Mouse (Mus musculus): ENCODE measurements around the gene Fam205c. TPM values are rescaled to one million over a fixed set of nuclear protein-coding genes. Genes with fewer than 3 reads are reported as not detected.

The Fam205c gene
- polyA plus RNA-seq (2015; fragmentation: Nextera tagmentation; extraction: Ambion mirVana) = 1.7 and 2.3 TPM in 2 replicates

DNA sequence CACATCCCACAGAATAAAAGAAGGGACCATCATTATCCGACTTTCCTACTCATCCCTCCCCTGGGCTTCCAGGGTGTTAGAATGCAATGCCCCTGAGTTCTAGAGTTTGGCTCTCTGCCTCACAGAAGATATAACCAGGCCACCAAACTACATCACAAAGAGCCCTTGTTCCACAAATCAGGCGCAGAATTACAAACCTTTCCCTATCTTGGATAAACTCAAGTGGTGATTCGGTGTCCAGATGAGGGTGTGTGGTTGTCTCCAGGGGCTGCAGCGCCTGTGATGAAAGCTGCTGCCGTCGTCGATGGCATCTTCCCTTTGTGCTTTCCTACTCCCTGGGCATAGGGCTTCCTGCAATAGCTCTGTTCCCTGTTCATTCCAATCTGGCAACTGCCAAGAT lies at the start of gene Fam205c:
Gene Fam205c, minus strand, starts transcription at position 101 of the 400 bp plus-strand sequence.
- ATAC-seq (ENCODE audit: low FRiP score) = no peak
- H3K4me2 ChIP-seq = no peak within 1 kb of the TSS

DNA sequence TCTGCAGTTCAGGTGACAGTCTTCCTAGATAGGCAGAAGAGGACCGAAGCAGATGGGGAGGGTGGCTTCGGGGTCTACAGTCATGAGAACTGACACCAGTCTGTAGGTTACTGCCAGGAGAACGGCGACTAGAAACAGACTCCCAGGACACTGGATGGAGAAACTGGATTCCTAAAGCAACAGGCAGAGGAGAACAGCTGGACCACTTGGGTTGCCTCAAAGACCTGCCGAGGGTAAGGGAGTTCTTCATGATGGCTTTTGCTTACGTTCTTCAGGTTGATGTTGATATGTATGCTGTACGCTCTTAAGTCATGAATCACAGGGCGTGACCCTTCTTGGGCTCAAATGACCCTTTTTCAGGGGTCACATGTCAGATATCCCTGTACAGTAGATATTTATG lies 48.4 kb upstream of the Fam205c start:
- H3K4me2 ChIP-seq = peak overlapping the region; percentile 6; the same call in 1 of the 2 replicates
- H3K9ac ChIP-seq = no peak overlapping the region
- H3K9me3 ChIP-seq = no peaks in the 10 kb centered on the region
- ATAC-seq (ENCODE audit: low FRiP score) = no peak
- WGBS = 92% methylated on average over 8 of the region's 8 CpGs
- no peak overlapping the region for H3K4me3 ChIP-seq
- no peak overlapping the region; the same call in 1 of the 2 replicates for H3K27ac ChIP-seq
- H3K36me3 ChIP-seq = no peaks in the 10 kb centered on the region
- H3K4me1 ChIP-seq (replicated peaks) = peaks cover 26% of the 10 kb centered on the region
- peaks cover 15% of the 10 kb centered on the region for H3K27me3 ChIP-seq

More for the DNA sequence above, at the start of gene Fam205c:
- Histone ChIP-seq H3K4me1 (replicated peaks) (no peaks in the 10 kb centered on the region), H3K9me3 (no peaks in the 10 kb centered on the region), H3K36me3 (no peaks in the 10 kb centered on the region), H3K9ac (no peak within 1 kb of the TSS), H3K27me3 (no peaks in the 10 kb centered on the region), H3K4me3 (no peak within 1 kb of the TSS), H3K27ac (no peak within 1 kb of the TSS; the same call in 1 of the 2 replicates)
- WGBS = 83% methylated on average over 7 of the region's 7 CpGs

DNA sequence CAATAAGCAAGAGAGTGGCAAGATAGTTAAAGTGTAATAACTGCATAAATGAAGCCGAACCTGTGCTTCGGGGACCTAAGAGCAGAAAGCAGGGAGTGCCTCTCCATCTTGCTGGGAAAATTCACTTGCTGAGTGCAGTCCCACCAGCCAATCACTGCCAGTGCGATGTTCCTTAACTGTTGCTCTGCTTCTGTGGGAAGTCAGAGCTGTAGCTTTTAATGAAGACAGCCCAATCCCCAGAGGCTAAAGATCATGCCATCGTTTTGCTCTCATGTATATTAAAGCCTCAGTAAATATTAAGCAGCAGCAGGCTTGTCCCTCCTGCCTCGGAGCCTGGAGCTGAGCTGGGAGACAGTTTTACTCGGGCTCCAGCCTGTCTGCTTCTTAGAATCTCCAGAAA lies 48.0 kb upstream of the Fam205c start:
- no peak overlapping the region; the same call in 1 of the 2 replicates for H3K27ac ChIP-seq
- no peak for ATAC-seq (ENCODE audit: low FRiP score)
- 61% methylated on average over 6 of the region's 6 CpGs for WGBS
- no peaks in the 10 kb centered on the region for H3K9me3 ChIP-seq
- peaks cover 15% of the 10 kb centered on the region for H3K27me3 ChIP-seq
- H3K9ac ChIP-seq = no peak overlapping the region
- no peaks in the 10 kb centered on the region for H3K36me3 ChIP-seq
- peaks cover 28% of the 10 kb centered on the region for H3K4me1 ChIP-seq (replicated peaks)
- H3K4me2 ChIP-seq = peak overlapping the region; percentile 6; the same call in 1 of the 2 replicates
- no peak overlapping the region for H3K4me3 ChIP-seq

DNA sequence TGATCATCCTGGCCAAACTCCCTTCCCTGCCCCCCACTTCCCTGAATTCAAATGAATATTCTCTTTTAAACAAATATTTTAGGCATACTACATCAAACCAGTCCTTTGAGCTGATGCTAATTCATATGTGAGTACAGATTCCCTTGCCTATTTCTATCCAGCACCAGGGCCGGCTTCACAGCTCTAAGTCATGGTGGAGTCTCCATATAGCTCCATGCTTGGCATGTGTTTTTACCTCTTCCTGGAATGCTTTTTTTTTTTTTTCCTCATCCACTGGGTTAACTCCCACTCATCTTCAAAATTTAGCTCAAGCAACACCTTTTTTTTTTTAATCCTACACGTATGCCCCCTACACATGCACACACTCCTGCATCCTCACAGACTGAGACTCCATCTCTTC lies 47.5 kb upstream of the Fam205c start:
- peaks cover 15% of the 10 kb centered on the region for H3K27me3 ChIP-seq
- WGBS = 73% methylated on average over 2 of the region's 2 CpGs
- H3K4me1 ChIP-seq (replicated peaks) = peaks cover 28% of the 10 kb centered on the region
- no peak for ATAC-seq (ENCODE audit: low FRiP score)
- no peak overlapping the region for H3K4me3 ChIP-seq
- H3K9me3 ChIP-seq = no peaks in the 10 kb centered on the region
- H3K9ac ChIP-seq = no peak overlapping the region
- no peak overlapping the region for H3K4me2 ChIP-seq
- no peaks in the 10 kb centered on the region for H3K36me3 ChIP-seq
- H3K27ac ChIP-seq = no peak overlapping the region

DNA sequence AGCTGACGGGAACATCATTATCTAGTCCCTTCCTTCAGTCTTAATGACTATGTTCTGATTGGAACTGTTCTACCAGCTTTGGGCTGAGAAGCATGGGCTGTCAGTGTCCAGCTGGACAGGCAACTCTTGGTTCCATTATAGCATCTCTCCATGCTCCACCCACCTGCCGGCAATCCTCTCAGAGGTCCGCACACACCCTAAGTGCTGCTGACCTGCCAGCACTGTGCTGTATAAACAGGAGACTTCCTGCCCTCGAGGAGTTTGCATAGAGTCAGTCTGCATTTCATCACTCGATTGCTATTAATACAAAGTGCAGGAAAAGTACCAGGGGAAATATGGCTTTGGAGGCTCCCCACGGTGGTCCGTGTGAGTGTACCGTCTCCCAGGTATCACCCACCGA lies 46.7 kb upstream of the Fam205c start:
- no peak overlapping the region for H3K4me3 ChIP-seq
- H3K27me3 ChIP-seq = peaks cover 19% of the 10 kb centered on the region
- H3K9me3 ChIP-seq = no peaks in the 10 kb centered on the region
- H3K27ac ChIP-seq = no peak overlapping the region
- no peaks in the 10 kb centered on the region for H3K36me3 ChIP-seq
- no peak for ATAC-seq (ENCODE audit: low FRiP score)
- H3K4me2 ChIP-seq = no peak overlapping the region
- H3K4me1 ChIP-seq (replicated peaks) = peaks cover 30% of the 10 kb centered on the region
- no peak overlapping the region for H3K9ac ChIP-seq
- WGBS = 82% methylated on average over 9 of the region's 9 CpGs

DNA sequence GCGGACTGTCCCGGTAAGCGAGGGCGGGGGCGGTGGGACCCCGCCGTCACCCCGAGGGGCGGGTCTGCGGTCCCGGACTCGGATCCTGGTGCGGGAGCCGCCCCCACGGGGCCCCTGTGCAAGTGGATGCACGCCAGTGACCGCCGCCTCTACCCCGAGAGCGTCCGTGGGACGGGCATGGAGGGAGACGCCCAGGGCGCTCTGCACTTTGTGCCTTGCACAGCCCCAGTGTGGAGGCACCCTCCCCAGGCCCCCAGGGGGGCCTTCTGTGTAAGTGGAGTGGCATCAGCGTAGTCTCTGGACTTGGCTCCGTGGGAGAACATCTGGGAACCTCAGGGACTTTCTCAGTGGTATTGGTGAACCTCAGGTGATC lies 43.4 kb upstream of the Fam205c start:
- 3% methylated on average over 18 of the region's 26 CpGs for WGBS

DNA sequence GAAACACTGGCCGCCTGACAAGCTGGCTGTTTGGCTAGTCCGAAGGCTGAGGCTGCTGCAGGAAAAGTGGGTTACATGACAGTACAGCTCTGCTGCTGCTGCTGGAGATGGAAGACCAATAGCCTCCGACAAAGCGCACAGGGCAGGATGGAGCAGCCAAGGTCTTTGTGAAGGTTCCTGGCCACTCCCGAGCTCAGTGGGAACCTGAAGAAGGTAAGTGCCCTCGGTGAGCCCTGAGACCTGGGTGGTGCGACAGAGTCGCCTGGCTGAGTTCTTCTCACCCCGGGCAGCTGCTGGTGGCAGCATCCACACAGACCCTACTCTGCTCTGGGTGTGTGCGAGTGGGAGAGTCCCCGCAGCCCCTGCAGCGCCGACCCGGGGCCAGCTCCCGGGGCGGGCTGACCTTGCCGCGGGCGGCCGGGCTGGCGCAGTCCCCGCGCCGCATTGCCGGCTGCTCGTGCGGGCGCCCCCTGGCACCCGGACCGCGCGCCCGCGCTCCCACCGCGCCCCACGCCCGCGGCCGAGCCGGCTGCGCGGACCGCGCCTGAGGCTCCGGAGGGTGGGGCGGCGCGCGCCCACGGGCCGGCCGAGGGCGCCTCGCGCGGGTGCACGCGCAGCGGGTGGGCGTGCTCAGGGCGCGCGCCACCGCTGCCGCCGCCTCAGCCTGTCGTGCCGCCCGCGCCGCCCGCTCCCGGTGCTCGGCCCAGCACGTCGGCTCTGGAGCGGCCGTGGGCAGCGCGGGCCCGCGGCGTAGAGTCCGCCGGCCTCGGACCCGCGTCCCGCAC lies 42.8 kb upstream of the Fam205c start, which contains the start of gene Phf24:
Gene Phf24, plus strand, starts transcription at position 44 of the 785 bp plus-strand sequence.
- peak; percentile 84 for ATAC-seq (ENCODE audit: low FRiP score)
- H3K27me3 ChIP-seq = peaks cover 44% of the 10 kb centered on the region

More for the DNA sequence above, 43.4 kb upstream of the Fam205c start:
- H3K4me3 ChIP-seq = peak overlapping the region; percentile 67
- peak overlapping the region; percentile 84 for H3K4me2 ChIP-seq
- no peaks in the 10 kb centered on the region for H3K36me3 ChIP-seq
- H3K9ac ChIP-seq = peak overlapping the region; percentile 92
- H3K9me3 ChIP-seq = no peaks in the 10 kb centered on the region
- ATAC-seq (ENCODE audit: low FRiP score) = peak; percentile 78
- H3K4me1 ChIP-seq (replicated peaks) = peaks cover 30% of the 10 kb centered on the region
- H3K27ac ChIP-seq = peak overlapping the region; percentile 50
- peaks cover 44% of the 10 kb centered on the region for H3K27me3 ChIP-seq

DNA sequence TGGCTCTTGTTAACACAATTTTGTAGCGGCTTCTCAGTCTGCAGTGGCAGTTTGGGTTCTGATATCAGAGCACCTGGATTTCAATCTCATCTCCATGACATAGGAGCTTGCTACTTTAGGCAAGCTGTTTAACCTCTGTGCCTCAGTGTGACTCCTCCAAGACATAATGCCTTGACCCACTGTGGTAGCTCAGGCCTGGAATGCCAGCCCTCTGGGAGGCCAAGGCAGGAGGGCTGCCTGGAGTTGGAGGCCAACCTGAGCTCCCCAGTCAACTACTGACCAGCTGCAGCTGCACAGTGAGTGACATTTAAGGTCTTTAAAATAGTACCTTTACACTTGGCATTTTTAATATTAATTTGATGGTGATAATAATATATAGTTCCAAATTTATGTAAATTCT lies 41.9 kb upstream of the Fam205c start:
- H3K9ac ChIP-seq = no peak overlapping the region
- H3K27ac ChIP-seq = no peak overlapping the region
- ATAC-seq (ENCODE audit: low FRiP score) = no peak
- H3K27me3 ChIP-seq = peaks cover 44% of the 10 kb centered on the region
- 0 out of 2 replicates have a peak overlapping the region, but pooled peaks have one; percentile 84 for H3K4me2 ChIP-seq
- H3K36me3 ChIP-seq = no peaks in the 10 kb centered on the region
- peaks cover 19% of the 10 kb centered on the region for H3K4me1 ChIP-seq (replicated peaks)
- H3K4me3 ChIP-seq = no peak overlapping the region
- 63% methylated on average over 1 of the region's 1 CpGs for WGBS
- H3K9me3 ChIP-seq = no peaks in the 10 kb centered on the region

More for the DNA sequence above, 42.8 kb upstream of the Fam205c start, which contains the start of gene Phf24:
- Histone ChIP-seq H3K4me1 (replicated peaks) (peaks cover 24% of the 10 kb centered on the region), H3K36me3 (no peaks in the 10 kb centered on the region), H3K4me3 (peak within 1 kb of the TSS; percentile 67), H3K27ac (peak within 1 kb of the TSS; percentile 50), H3K4me2 (peak within 1 kb of the TSS; percentile 84), H3K9ac (peak within 1 kb of the TSS; percentile 92), H3K9me3 (no peaks in the 10 kb centered on the region)
- WGBS = under 1% methylated on average over 67 of the region's 90 CpGs

DNA sequence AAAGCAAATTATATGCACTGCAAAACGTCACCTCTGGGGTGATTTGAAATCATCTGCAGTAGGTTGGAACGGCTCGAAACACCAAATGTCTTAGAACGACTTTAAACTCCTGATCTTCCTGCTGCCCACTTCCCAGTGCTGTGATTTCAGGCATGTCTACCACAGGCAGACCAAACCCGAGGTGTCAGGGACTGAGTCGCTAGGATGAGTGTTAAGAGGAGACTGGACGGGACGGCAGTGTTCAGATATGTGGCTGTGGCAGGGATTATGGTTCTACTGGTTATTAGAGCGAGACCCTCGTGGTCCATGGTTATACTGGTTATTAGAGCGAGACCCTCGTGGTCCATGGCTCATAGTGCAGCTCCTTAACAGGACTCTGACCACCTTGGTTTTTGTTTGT lies 41.3 kb upstream of the Fam205c start:
- ATAC-seq (ENCODE audit: low FRiP score) = no peak

DNA sequence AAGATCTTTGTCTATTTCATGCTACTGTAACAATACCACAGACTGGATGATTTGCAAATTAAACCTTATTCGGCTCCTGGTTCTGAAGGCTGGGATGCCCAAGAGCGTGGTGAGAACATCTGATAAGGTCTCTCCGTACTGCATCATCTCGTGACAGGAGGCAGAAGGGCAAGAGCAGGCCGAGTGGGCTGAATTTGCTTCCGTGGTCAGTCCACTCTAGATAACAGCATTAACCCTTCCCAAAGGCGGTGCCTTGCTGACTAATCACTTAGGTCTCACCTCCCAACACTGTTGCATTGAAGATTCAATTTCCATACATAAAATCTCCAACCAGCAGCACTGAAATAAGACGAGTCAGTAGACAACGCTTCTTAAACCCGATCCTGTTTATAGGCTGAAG lies 39.4 kb upstream of the Fam205c start:
- 48% methylated on average over 10 of the region's 10 CpGs for WGBS
- H3K36me3 ChIP-seq = no peaks in the 10 kb centered on the region
- H3K4me3 ChIP-seq = no peak overlapping the region
- no peak overlapping the region for H3K9ac ChIP-seq
- H3K9me3 ChIP-seq = no peaks in the 10 kb centered on the region
- peaks cover 38% of the 10 kb centered on the region for H3K27me3 ChIP-seq
- H3K4me1 ChIP-seq (replicated peaks) = peaks cover 13% of the 10 kb centered on the region
- H3K4me2 ChIP-seq = no peak overlapping the region
- ATAC-seq (ENCODE audit: low FRiP score) = no peak
- H3K27ac ChIP-seq = no peak overlapping the region

More for the DNA sequence above, 41.3 kb upstream of the Fam205c start:
- no peak overlapping the region for H3K9ac ChIP-seq
- no peak overlapping the region for H3K4me3 ChIP-seq
- no peaks in the 10 kb centered on the region for H3K9me3 ChIP-seq
- H3K36me3 ChIP-seq = no peaks in the 10 kb centered on the region
- no peak overlapping the region for H3K27ac ChIP-seq
- peaks cover 44% of the 10 kb centered on the region for H3K27me3 ChIP-seq
- no peak overlapping the region for H3K4me2 ChIP-seq
- 87% methylated on average over 12 of the region's 12 CpGs for WGBS
- peaks cover 19% of the 10 kb centered on the region for H3K4me1 ChIP-seq (replicated peaks)

DNA sequence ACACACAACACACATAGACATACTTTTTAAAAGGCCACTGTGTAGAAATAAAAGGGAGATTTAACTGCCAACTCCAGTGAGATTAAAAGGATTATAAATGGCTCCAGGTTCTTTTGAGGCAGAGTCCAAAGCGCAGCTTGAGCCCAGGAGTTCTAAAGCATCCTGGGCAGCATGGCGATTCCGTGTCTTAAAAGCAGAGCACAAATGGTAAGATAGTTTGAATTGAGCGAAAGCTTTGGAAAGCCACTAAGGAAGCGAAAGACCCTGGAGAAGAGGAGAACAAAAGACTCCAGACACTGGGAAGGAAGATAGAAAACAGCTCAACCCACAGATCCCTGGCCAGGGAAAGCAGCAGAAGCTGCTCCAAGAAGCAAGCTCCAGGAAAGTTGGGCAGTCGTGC lies 30.9 kb upstream of the Fam205c start:
- Histone ChIP-seq H3K9ac (no peak overlapping the region), H3K36me3 (no peaks in the 10 kb centered on the region), H3K27ac (no peak overlapping the region), H3K27me3 (peaks cover 4% of the 10 kb centered on the region; the same call in 1 of the 2 replicates), H3K4me3 (no peak overlapping the region), H3K4me1 (replicated peaks) (no peaks in the 10 kb centered on the region), H3K4me2 (no peak overlapping the region), H3K9me3 (no peaks in the 10 kb centered on the region)
- WGBS = 82% methylated on average over 6 of the region's 6 CpGs
- no peak for ATAC-seq (ENCODE audit: low FRiP score)

DNA sequence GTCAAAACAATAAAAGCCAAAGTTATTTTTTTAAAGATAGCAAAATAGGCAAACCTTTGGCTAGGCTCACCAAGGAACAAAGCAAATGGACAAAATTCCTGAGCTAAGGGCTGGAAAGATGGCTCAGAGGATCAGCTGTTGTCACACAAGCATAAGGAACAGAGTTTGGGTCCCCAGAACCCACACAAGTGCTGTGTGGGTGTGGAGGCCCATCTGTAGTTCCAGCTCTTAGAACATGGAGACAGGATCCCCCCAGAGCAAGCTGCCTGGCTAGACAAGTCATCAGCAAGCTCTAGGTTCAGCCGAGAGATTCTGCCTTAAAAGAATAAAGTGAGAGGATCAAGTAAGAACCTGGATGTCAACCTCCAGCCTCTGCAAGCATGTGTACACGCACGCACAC lies 30.5 kb upstream of the Fam205c start:
- ATAC-seq (ENCODE audit: low FRiP score) = no peak
- Histone ChIP-seq H3K4me1 (replicated peaks) (no peaks in the 10 kb centered on the region), H3K9me3 (no peaks in the 10 kb centered on the region), H3K9ac (no peak overlapping the region), H3K36me3 (no peaks in the 10 kb centered on the region), H3K27ac (no peak overlapping the region), H3K4me3 (no peak overlapping the region), H3K27me3 (peaks cover 4% of the 10 kb centered on the region; the same call in 1 of the 2 replicates), H3K4me2 (no peak overlapping the region)
- 91% methylated on average over 3 of the region's 3 CpGs for WGBS

All from hindbrain, embryonic 13.5 days (tissue).